Mouse (Mus musculus): ENCODE measurements at regions not wholly inside any gene's neighbourhood (a gene's known extent, or its start where the extent isn't known, plus 50 kb on each side); places are given as distances from the start of the nearest gene placed in this dataset.

GRCm38 (mm10) chr16:97271264-97271663 is 85.3 kb upstream of the Bace2 start:
- H3K27ac ChIP-seq (ENCODE audit: poor library complexity, severe bottlenecking): no peak overlapping the region
- no peaks in the 10 kb centered on the region for H3K36me3 ChIP-seq
- no peaks in the 10 kb centered on the region for H3K27me3 ChIP-seq (replicated peaks)
- H3K4me3 ChIP-seq: no peak overlapping the region
- no peak for ATAC-seq (ENCODE audit: insufficient number of reproducible peaks, low FRiP score)
- no peaks in the 10 kb centered on the region for H3K4me1 ChIP-seq (replicated peaks)
- no peak overlapping the region for H3K4me2 ChIP-seq
- 90% methylated on average over 8 of the region's 8 CpGs for WGBS
- H3K9me3 ChIP-seq (replicated peaks): no peaks in the 10 kb centered on the region; the same call in 1 of the 2 replicates
- no peak overlapping the region for H3K9ac ChIP-seq

- H3K27ac ChIP-seq (ENCODE audit: poor library complexity, severe bottlenecking): no peak overlapping the region
- no peaks in the 10 kb centered on the region for H3K36me3 ChIP-seq
- no peak overlapping the region for H3K9ac ChIP-seq
- H3K4me2 ChIP-seq: peak overlapping the region; percentile 57
- H3K27me3 ChIP-seq (replicated peaks): no peaks in the 10 kb centered on the region
- no peaks in the 10 kb centered on the region for H3K4me1 ChIP-seq (replicated peaks)
- ATAC-seq (ENCODE audit: insufficient number of reproducible peaks, low FRiP score): peak; percentile 79
- no peaks in the 10 kb centered on the region; the same call in 1 of the 2 replicates for H3K9me3 ChIP-seq (replicated peaks)
- no peak overlapping the region for H3K4me3 ChIP-seq
- 12% methylated on average over 12 of the region's 12 CpGs for WGBS
Measured at GRCm38 (mm10) chr16:97272035-97272631, 84.4 kb upstream of the Bace2 start.

- no peak overlapping the region for H3K4me2 ChIP-seq
- ATAC-seq (ENCODE audit: insufficient number of reproducible peaks, low FRiP score): no peak
- H3K9me3 ChIP-seq (replicated peaks): no peaks in the 10 kb centered on the region
- H3K27me3 ChIP-seq (replicated peaks): no peaks in the 10 kb centered on the region
- no peak overlapping the region for H3K4me3 ChIP-seq
- H3K4me1 ChIP-seq (replicated peaks): no peaks in the 10 kb centered on the region
- 53% methylated on average over 1 of the region's 1 CpGs for WGBS
- H3K9ac ChIP-seq: no peak overlapping the region
- no peak overlapping the region for H3K27ac ChIP-seq (ENCODE audit: poor library complexity, severe bottlenecking)
- H3K36me3 ChIP-seq: no peaks in the 10 kb centered on the region
Measured at GRCm38 (mm10) chr16:97278913-97279312, 77.6 kb upstream of the Bace2 start.

GRCm38 (mm10) chr16:97281615-97282110 is 74.9 kb upstream of the Bace2 start:
- 82% methylated on average over 7 of the region's 7 CpGs for WGBS
- Histone ChIP-seq H3K27ac (ENCODE audit: poor library complexity, severe bottlenecking) (no peak overlapping the region), H3K9ac (no peak overlapping the region), H3K27me3 (replicated peaks) (no peaks in the 10 kb centered on the region), H3K36me3 (no peaks in the 10 kb centered on the region), H3K4me3 (no peak overlapping the region), H3K9me3 (replicated peaks) (no peaks in the 10 kb centered on the region), H3K4me1 (replicated peaks) (no peaks in the 10 kb centered on the region), H3K4me2 (no peak overlapping the region)
- ATAC-seq (ENCODE audit: insufficient number of reproducible peaks, low FRiP score): no peak

- no peak overlapping the region for H3K27ac ChIP-seq (ENCODE audit: poor library complexity, severe bottlenecking)
- H3K4me1 ChIP-seq (replicated peaks): no peaks in the 10 kb centered on the region
- H3K9me3 ChIP-seq (replicated peaks): no peaks in the 10 kb centered on the region
- WGBS: 78% methylated on average over 9 of the region's 9 CpGs
- H3K36me3 ChIP-seq: no peaks in the 10 kb centered on the region
- H3K4me3 ChIP-seq: no peak overlapping the region
- H3K9ac ChIP-seq: no peak overlapping the region
- no peaks in the 10 kb centered on the region for H3K27me3 ChIP-seq (replicated peaks)
- ATAC-seq (ENCODE audit: insufficient number of reproducible peaks, low FRiP score): no peak
- no peak overlapping the region for H3K4me2 ChIP-seq
Measured at GRCm38 (mm10) chr16:97282943-97283342, 73.6 kb upstream of the Bace2 start.

- WGBS: 76% methylated on average over 8 of the region's 8 CpGs
- H3K27me3 ChIP-seq (replicated peaks): no peaks in the 10 kb centered on the region
- no peaks in the 10 kb centered on the region for H3K36me3 ChIP-seq
- no peak overlapping the region for H3K27ac ChIP-seq (ENCODE audit: poor library complexity, severe bottlenecking)
- no peak for ATAC-seq (ENCODE audit: insufficient number of reproducible peaks, low FRiP score)
- H3K4me2 ChIP-seq: no peak overlapping the region
- H3K4me3 ChIP-seq: no peak overlapping the region
- peaks cover 12% of the 10 kb centered on the region; the same call in 1 of the 2 replicates for H3K4me1 ChIP-seq (replicated peaks)
- H3K9ac ChIP-seq: no peak overlapping the region
- no peaks in the 10 kb centered on the region for H3K9me3 ChIP-seq (replicated peaks)
Measured at GRCm38 (mm10) chr16:97285886-97286447, 70.6 kb upstream of the Bace2 start.

GRCm38 (mm10) chr16:97286717-97287116 is 69.8 kb upstream of the Bace2 start:
- no peaks in the 10 kb centered on the region for H3K27me3 ChIP-seq (replicated peaks)
- no peak for ATAC-seq (ENCODE audit: insufficient number of reproducible peaks, low FRiP score)
- no peak overlapping the region for H3K9ac ChIP-seq
- no peaks in the 10 kb centered on the region for H3K36me3 ChIP-seq
- no peak overlapping the region for H3K27ac ChIP-seq (ENCODE audit: poor library complexity, severe bottlenecking)
- H3K9me3 ChIP-seq (replicated peaks): no peaks in the 10 kb centered on the region
- WGBS: 32% methylated on average over 3 of the region's 3 CpGs
- H3K4me1 ChIP-seq (replicated peaks): peaks cover 12% of the 10 kb centered on the region; the same call in 1 of the 2 replicates
- H3K4me2 ChIP-seq: no peak overlapping the region
- H3K4me3 ChIP-seq: no peak overlapping the region

- H3K9me3 ChIP-seq (replicated peaks): no peaks in the 10 kb centered on the region
- H3K36me3 ChIP-seq: no peaks in the 10 kb centered on the region
- no peaks in the 10 kb centered on the region for H3K27me3 ChIP-seq (replicated peaks)
- no peak overlapping the region for H3K4me3 ChIP-seq
- WGBS: 25% methylated on average over 8 of the region's 8 CpGs
- peak; percentile 66; the same call in 1 of the 2 replicates for ATAC-seq (ENCODE audit: insufficient number of reproducible peaks, low FRiP score)
- H3K4me1 ChIP-seq (replicated peaks): peaks cover 17% of the 10 kb centered on the region; the same call in 1 of the 2 replicates
- no peak overlapping the region for H3K27ac ChIP-seq (ENCODE audit: poor library complexity, severe bottlenecking)
- H3K4me2 ChIP-seq: no peak overlapping the region
- H3K9ac ChIP-seq: no peak overlapping the region
Measured at GRCm38 (mm10) chr16:97288634-97289033, 67.9 kb upstream of the Bace2 start.

GRCm38 (mm10) chr16:97292484-97293048 is 64.0 kb upstream of the Bace2 start:
- Histone ChIP-seq H3K4me3 (no peak overlapping the region; the same call in 1 of the 2 replicates), H3K9ac (no peak overlapping the region), H3K4me1 (replicated peaks) (peaks cover 17% of the 10 kb centered on the region; the same call in 1 of the 2 replicates), H3K9me3 (replicated peaks) (no peaks in the 10 kb centered on the region), H3K36me3 (no peaks in the 10 kb centered on the region), H3K27me3 (replicated peaks) (no peaks in the 10 kb centered on the region), H3K4me2 (peak overlapping the region; percentile 37), H3K27ac (ENCODE audit: poor library complexity, severe bottlenecking) (no peak overlapping the region)
- 13% methylated on average over 11 of the region's 11 CpGs for WGBS
- no peak for ATAC-seq (ENCODE audit: insufficient number of reproducible peaks, low FRiP score)

- H3K9me3 ChIP-seq (replicated peaks): no peaks in the 10 kb centered on the region
- no peak overlapping the region for H3K9ac ChIP-seq
- peak overlapping the region; percentile 37 for H3K4me2 ChIP-seq
- H3K4me3 ChIP-seq: no peak overlapping the region
- 11% methylated on average over 4 of the region's 4 CpGs for WGBS
- H3K27ac ChIP-seq (ENCODE audit: poor library complexity, severe bottlenecking): no peak overlapping the region
- peaks cover 14% of the 10 kb centered on the region; the same call in 1 of the 2 replicates for H3K4me1 ChIP-seq (replicated peaks)
- no peaks in the 10 kb centered on the region for H3K36me3 ChIP-seq
- ATAC-seq (ENCODE audit: insufficient number of reproducible peaks, low FRiP score): no peak
- H3K27me3 ChIP-seq (replicated peaks): no peaks in the 10 kb centered on the region
Measured at GRCm38 (mm10) chr16:97293273-97293672, 63.3 kb upstream of the Bace2 start.

- H3K4me3 ChIP-seq: no peak overlapping the region
- ATAC-seq (ENCODE audit: insufficient number of reproducible peaks, low FRiP score): no peak
- 76% methylated on average over 3 of the region's 3 CpGs for WGBS
Measured at GRCm38 (mm10) chr16:97297140-97297539, 59.4 kb upstream of the Bace2 start.

More at GRCm38 (mm10) chr16:97297140-97297539, 59.4 kb upstream of the Bace2 start:
- H3K27ac ChIP-seq (ENCODE audit: poor library complexity, severe bottlenecking): no peak overlapping the region
- H3K4me1 ChIP-seq (replicated peaks): 0 out of 2 replicates have a peak, but pooled peaks cover 5% of the 10 kb centered on the region
- no peaks in the 10 kb centered on the region for H3K9me3 ChIP-seq (replicated peaks)
- H3K9ac ChIP-seq: no peak overlapping the region
- no peak overlapping the region for H3K4me2 ChIP-seq
- no peaks in the 10 kb centered on the region for H3K36me3 ChIP-seq
- no peaks in the 10 kb centered on the region for H3K27me3 ChIP-seq (replicated peaks)
